Mouse (Mus musculus) liver, adult 2 months (tissue): Measurements from ENCODE around the gene Hes3.

Experiments used
- CTCF ChIP-seq: fragments of 200-500 bp; IDR thresholded peaks from 2 replicates; pipeline ENCODE4 v1.5.1; 2011; ENCODE audit warnings: low read depth, low read length, control low read depth
- POLR2A ChIP-seq: fragments of 200-500 bp; IDR thresholded peaks from 2 replicates; pipeline ENCODE4 v1.6.1; 2011; ENCODE audit warnings: low read length, control low read depth; ENCODE audit not compliant: insufficient read depth; ENCODE audit errors: extremely low read depth

- TF ChIP-seq CTCF: no peak
- TF ChIP-seq POLR2A: no peak
Measured at GRCm38 (mm10) chr4:152288398-152288945, 3.0 kb downstream of the Hes3 start.
